Mouse (Mus musculus): Measurements from ENCODE around the gene Eef1e1. TPM values are rescaled to one million over a fixed set of nuclear protein-coding genes. Genes with fewer than 3 reads are reported as not detected.
"Not testable (repeated sequence)": the region's sequence is repeated elsewhere in the genome, so short reads cannot be mapped to it uniquely, and the experiment has no call there.

The Eef1e1 gene
- polyA plus RNA-seq, 1 experiment from 2014 or later, result 16.1 TPM

GRCm38 (mm10) chr13:38633287-38634000 is 25.4 kb downstream of the Eef1e1 start:
- no peak overlapping the region for H3K9ac ChIP-seq (replicated peaks; ENCODE audit: low read depth)
- no peak overlapping the region for H3K27ac ChIP-seq (ENCODE audit: low read length)
- ATAC-seq (no peak), DNase-seq (ENCODE audit: low spot score) (no peak)
- TF ChIP-seq CTCF (IDR thresholded peaks at IDR 0.05), result no peak
- TF ChIP-seq EP300 (IDR thresholded peaks at IDR 0.05), result no peak
- H3K4me1 ChIP-seq (ENCODE audit: insufficient read depth, low read depth, low read length), result peaks cover 5% of the 10 kb centered on the region; the same call in 1 of the 2 replicates
- H3K4me2 ChIP-seq (replicated peaks; ENCODE audit: low read depth, low read length), result no peak overlapping the region
- H3K9me3 ChIP-seq (ENCODE audit: low read length), result no peaks in the 10 kb centered on the region
- no peaks in the 10 kb centered on the region for H3K27me3 ChIP-seq (replicated peaks; ENCODE audit: insufficient read depth, low read length)
- WGBS, result 94% methylated on average over 6 of the region's 6 CpGs
- H3K4me3 ChIP-seq (ENCODE audit: low read depth, low read length), result no peak overlapping the region
- no peaks in the 10 kb centered on the region for H3K36me3 ChIP-seq (ENCODE audit: insufficient read depth, low read length)

- no peaks in the 10 kb centered on the region for H3K9me3 ChIP-seq (ENCODE audit: low read length)
- no peaks in the 10 kb centered on the region for H3K27me3 ChIP-seq (replicated peaks; ENCODE audit: insufficient read depth, low read length)
- ATAC-seq, result no peak
- no peak overlapping the region for H3K27ac ChIP-seq (ENCODE audit: low read length)
- 72% methylated on average over 6 of the region's 6 CpGs for WGBS
- DNase-seq (ENCODE audit: low spot score), result no peak
- no peak overlapping the region for H3K4me2 ChIP-seq (replicated peaks; ENCODE audit: low read depth, low read length)
- TF ChIP-seq CTCF (IDR thresholded peaks at IDR 0.05) (no peak), EP300 (IDR thresholded peaks at IDR 0.05) (no peak)
- peaks cover 5% of the 10 kb centered on the region; the same call in 1 of the 2 replicates for H3K4me1 ChIP-seq (ENCODE audit: insufficient read depth, low read depth, low read length)
- H3K4me3 ChIP-seq (ENCODE audit: low read depth, low read length), result no peak overlapping the region
- H3K36me3 ChIP-seq (ENCODE audit: insufficient read depth, low read length), result no peaks in the 10 kb centered on the region
- H3K9ac ChIP-seq (replicated peaks; ENCODE audit: low read depth), result no peak overlapping the region
Measured at GRCm38 (mm10) chr13:38632556-38632955, 26.3 kb downstream of the Eef1e1 start.

- no peaks in the 10 kb centered on the region for H3K36me3 ChIP-seq (ENCODE audit: insufficient read depth, low read length)
- H3K4me2 ChIP-seq (replicated peaks; ENCODE audit: low read depth, low read length), result no peak overlapping the region
- H3K9ac ChIP-seq (replicated peaks; ENCODE audit: low read depth), result no peak overlapping the region
- TF ChIP-seq CTCF (IDR thresholded peaks at IDR 0.05) (no peak), EP300 (IDR thresholded peaks at IDR 0.05) (no peak)
- H3K27ac ChIP-seq (ENCODE audit: low read length), result no peak overlapping the region
- DNase-seq (ENCODE audit: low spot score) (no peak), ATAC-seq (no peak)
- no peaks in the 10 kb centered on the region for H3K4me1 ChIP-seq (ENCODE audit: insufficient read depth, low read depth, low read length)
- WGBS, result 43% methylated on average over 6 of the region's 6 CpGs
- H3K4me3 ChIP-seq (ENCODE audit: low read depth, low read length), result no peak overlapping the region
- H3K27me3 ChIP-seq (replicated peaks; ENCODE audit: insufficient read depth, low read length), result no peaks in the 10 kb centered on the region
- H3K9me3 ChIP-seq (ENCODE audit: low read length), result no peaks in the 10 kb centered on the region
Measured at GRCm38 (mm10) chr13:38626229-38626525, 32.7 kb downstream of the Eef1e1 start.

- no peaks in the 10 kb centered on the region for H3K27me3 ChIP-seq (replicated peaks; ENCODE audit: insufficient read depth, low read length)
- DNase-seq (ENCODE audit: low spot score), result peak; percentile 70
- peak; percentile 43; the same call in 1 of the 2 replicates for ATAC-seq
- no peaks in the 10 kb centered on the region for H3K9me3 ChIP-seq (ENCODE audit: low read length)
- H3K4me2 ChIP-seq (replicated peaks; ENCODE audit: low read depth, low read length), result no peak overlapping the region
- 22% methylated on average over 5 of the region's 5 CpGs for WGBS
- no peaks in the 10 kb centered on the region for H3K36me3 ChIP-seq (ENCODE audit: insufficient read depth, low read length)
- H3K4me3 ChIP-seq (ENCODE audit: low read depth, low read length), result no peak overlapping the region
- no peaks in the 10 kb centered on the region for H3K4me1 ChIP-seq (ENCODE audit: insufficient read depth, low read depth, low read length)
- H3K9ac ChIP-seq (replicated peaks; ENCODE audit: low read depth), result no peak overlapping the region
- TF ChIP-seq CTCF (IDR thresholded peaks at IDR 0.05), result peak; percentile 64
- TF ChIP-seq EP300 (IDR thresholded peaks at IDR 0.05), result no peak
- H3K27ac ChIP-seq (ENCODE audit: low read length), result no peak overlapping the region
Measured at GRCm38 (mm10) chr13:38625492-38626228, 33.2 kb downstream of the Eef1e1 start.

GRCm38 (mm10) chr13:38624292-38624902 is 34.5 kb downstream of the Eef1e1 start:
- Histone ChIP-seq H3K4me1 (ENCODE audit: insufficient read depth, low read depth, low read length) (no peaks in the 10 kb centered on the region), H3K27ac (ENCODE audit: low read length) (no peak overlapping the region), H3K4me2 (replicated peaks; ENCODE audit: low read depth, low read length) (no peak overlapping the region), H3K36me3 (ENCODE audit: insufficient read depth, low read length) (no peaks in the 10 kb centered on the region), H3K4me3 (ENCODE audit: low read depth, low read length) (no peak overlapping the region), H3K27me3 (replicated peaks; ENCODE audit: insufficient read depth, low read length) (no peaks in the 10 kb centered on the region), H3K9me3 (ENCODE audit: low read length) (no peaks in the 10 kb centered on the region), H3K9ac (replicated peaks; ENCODE audit: low read depth) (no peak overlapping the region)
- no peak for DNase-seq (ENCODE audit: low spot score)
- no peak for ATAC-seq
- WGBS, result 66% methylated on average over 8 of the region's 8 CpGs
- TF ChIP-seq CTCF (IDR thresholded peaks at IDR 0.05) (no peak), EP300 (IDR thresholded peaks at IDR 0.05) (no peak)

GRCm38 (mm10) chr13:38623296-38623695 is 35.6 kb downstream of the Eef1e1 start:
- Histone ChIP-seq H3K27me3 (replicated peaks; ENCODE audit: insufficient read depth, low read length) (no peaks in the 10 kb centered on the region), H3K27ac (ENCODE audit: low read length) (no peak overlapping the region), H3K4me1 (ENCODE audit: insufficient read depth, low read depth, low read length) (no peaks in the 10 kb centered on the region), H3K9me3 (ENCODE audit: low read length) (no peaks in the 10 kb centered on the region), H3K4me2 (replicated peaks; ENCODE audit: low read depth, low read length) (no peak overlapping the region), H3K36me3 (ENCODE audit: insufficient read depth, low read length) (no peaks in the 10 kb centered on the region), H3K9ac (replicated peaks; ENCODE audit: low read depth) (no peak overlapping the region), H3K4me3 (ENCODE audit: low read depth, low read length) (no peak overlapping the region)
- DNase-seq (ENCODE audit: low spot score) (no peak), ATAC-seq (no peak)
- TF ChIP-seq EP300 (IDR thresholded peaks at IDR 0.05), result no peak
- TF ChIP-seq CTCF (IDR thresholded peaks at IDR 0.05), result no peak
- 91% methylated on average over 5 of the region's 5 CpGs for WGBS

GRCm38 (mm10) chr13:38618001-38618630 is 40.7 kb downstream of the Eef1e1 start:
- H3K4me1 ChIP-seq (ENCODE audit: insufficient read depth, low read depth, low read length); H3K27me3 ChIP-seq (replicated peaks; ENCODE audit: insufficient read depth, low read length); H3K27ac ChIP-seq (ENCODE audit: low read length); H3K36me3 ChIP-seq (ENCODE audit: insufficient read depth, low read length); DNase-seq (ENCODE audit: low spot score); H3K9ac ChIP-seq (replicated peaks; ENCODE audit: low read depth); H3K9me3 ChIP-seq (ENCODE audit: low read length); H3K4me2 ChIP-seq (replicated peaks; ENCODE audit: low read depth, low read length); ATAC-seq; H3K4me3 ChIP-seq (ENCODE audit: low read depth, low read length): not testable (repeated sequence)
- WGBS, result 71% methylated on average over 3 of the region's 4 CpGs

All from lung, postnatal 0 days (tissue).